Mouse (Mus musculus) granulocyte monocyte progenitor cell, adult 5-6 weeks (primary cell): ENCODE results near the gene Nfic. TPM values are rescaled to one million over a fixed set of nuclear protein-coding genes. Genes with fewer than 3 reads are reported as not detected.

Source experiments
- ATAC-seq: replicated peaks from 2 replicates; pipeline ENCODE4 v1.8.0; 2016; ENCODE audit warnings: mild to moderate bottlenecking, moderate TSS enrichment, inconsistent platforms; ENCODE audit not compliant: poor library complexity, severe bottlenecking
- total RNA-seq, 2 experiments: library from RNA; stranded (forward) in 1 of 2; stranded (reverse) in 1 of 2; fragments of 200-712, 200-1000 nt in 1 of 2; fragments of >200 nt in 1 of 2; fragmentation: Nextera tagmentation in 1 of 2; gene quantifications; 2 replicates each; pipeline ENCODE4 v1.2.3; 2014 to 2017

Nfic gene
- total RNA-seq, 2 experiments from 2014 or later = 5.3 to 39.6 TPM

GRCm38 (mm10) chr10:81432169-81432867 lies 23.1 kb downstream of the Nfic start:
- no peak for ATAC-seq

DNA sequence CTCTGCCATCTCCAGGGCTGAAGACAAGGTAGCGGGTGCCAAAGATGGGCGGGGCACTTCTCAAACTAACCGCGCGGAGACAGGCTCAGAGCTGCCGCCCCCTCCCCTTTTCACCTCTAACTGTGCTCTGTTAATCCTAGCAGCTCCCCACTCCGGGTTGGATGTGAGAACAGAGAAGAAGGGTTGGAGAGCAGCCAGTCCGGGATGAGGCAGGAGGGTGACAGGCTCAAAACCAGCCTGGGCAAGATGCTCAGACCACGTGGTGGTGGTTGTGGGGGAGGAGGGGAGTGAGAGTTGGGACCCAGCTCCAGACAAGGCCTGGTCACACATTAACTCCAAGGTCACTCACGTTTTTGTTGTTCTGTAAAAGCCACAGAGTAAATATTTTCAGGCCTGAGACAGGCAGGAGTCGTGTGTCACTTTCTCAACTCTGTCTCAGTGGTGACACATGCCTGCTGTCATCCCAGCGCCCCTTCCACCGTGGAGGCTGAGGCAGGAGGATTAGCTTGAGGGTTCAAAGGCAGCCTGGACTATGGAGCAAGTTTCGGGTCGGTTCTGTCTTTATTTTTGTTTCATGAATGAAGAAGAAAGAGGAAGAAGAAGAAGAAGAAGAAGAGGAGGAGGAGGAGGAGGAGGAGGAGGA lies 23.8 kb downstream of the Nfic start:
- no peak for ATAC-seq

DNA sequence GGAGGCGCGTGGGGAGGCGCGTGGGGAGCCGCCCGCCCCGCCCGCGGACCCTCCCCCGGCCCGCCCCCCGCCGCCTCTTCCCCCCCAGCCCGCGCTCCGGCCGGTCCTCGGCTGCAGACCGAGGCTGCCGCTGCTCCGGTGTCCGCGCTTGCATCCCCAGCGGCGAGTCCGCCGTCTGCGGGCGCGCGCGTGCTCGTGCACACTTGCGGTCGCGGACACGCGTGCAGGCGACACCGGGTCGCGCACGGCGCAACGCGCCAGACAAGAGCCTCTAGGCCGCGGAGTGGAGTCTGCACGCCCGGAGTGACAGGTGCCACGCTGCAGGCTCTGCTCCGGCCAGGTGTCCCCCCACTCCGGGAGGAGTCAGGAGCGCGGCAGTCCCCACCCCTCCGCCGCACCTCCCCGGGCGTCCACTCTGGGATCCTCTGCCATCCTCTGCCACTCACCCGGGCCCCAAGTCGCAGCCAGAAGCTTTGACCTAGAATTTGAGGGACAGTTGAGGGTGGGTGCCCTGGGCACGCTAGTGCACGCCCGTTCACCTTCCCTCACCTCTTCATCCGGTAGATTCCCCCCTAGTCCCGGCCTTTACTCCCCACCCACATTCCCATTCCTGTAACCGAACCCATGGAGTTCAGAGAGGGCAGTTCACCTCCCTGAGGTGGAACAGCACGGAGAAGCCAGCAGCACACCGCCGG lies 24.5 kb downstream of the Nfic start:
- ATAC-seq = no peak

DNA sequence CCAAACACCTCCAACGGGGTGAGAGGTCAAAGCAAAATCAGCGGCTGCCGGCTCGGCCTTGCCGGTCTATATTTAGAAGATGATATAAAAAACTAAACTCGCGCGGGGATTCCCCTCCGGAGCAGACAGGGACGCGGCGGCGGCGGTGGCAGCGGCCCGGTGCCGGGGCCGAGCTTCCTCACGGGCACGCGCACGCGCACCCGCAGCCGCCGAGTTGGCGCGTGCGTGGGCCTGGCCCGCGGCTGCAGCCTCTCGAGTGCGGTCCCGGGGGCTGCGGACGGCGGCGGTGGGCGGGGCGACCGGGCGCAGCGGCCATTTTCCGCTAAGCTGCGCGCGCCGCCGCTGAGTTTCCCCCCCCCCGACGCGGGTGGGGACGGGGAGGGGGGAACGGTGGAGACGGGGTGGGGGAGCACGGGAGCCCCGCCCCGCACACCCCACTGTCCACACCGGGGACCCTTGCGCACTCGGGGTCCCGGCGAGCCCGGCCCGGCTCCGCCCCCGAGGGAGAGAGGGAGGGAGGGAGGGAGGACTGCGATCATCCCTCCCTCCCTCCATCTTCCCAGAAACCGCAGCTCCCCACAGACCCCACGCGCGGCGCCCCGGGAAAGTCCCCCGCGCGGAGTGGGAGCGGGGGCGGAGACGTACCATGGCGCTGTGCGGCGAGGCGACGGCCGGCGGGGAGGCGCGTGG lies 25.1 kb downstream of the Nfic start:
- ATAC-seq = peak; percentile 3; the same call in 1 of the 2 replicates

- peak; percentile 40 for ATAC-seq
Measured at GRCm38 (mm10) chr10:81429605-81430061, 25.8 kb downstream of the Nfic start.

DNA sequence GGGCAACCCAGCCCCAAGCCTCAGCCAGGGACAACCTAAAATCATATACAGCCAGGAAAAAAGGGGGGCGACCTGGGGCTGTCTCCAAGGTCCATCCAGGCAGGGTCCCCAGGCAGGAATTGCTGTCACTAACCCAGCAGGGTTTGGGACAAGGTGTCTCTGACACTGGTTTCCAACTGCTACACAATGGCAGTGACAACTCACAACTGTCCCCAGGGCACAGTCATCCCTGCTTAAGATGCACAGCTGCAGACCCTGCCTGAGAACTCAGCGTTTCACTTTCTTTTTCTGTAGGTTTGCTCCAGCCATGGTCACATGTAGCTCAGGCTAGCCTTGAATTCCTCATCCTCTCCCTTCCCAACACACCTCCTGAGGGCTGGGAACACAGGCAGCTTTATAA lies 26.3 kb downstream of the Nfic start:
- no peak for ATAC-seq

DNA sequence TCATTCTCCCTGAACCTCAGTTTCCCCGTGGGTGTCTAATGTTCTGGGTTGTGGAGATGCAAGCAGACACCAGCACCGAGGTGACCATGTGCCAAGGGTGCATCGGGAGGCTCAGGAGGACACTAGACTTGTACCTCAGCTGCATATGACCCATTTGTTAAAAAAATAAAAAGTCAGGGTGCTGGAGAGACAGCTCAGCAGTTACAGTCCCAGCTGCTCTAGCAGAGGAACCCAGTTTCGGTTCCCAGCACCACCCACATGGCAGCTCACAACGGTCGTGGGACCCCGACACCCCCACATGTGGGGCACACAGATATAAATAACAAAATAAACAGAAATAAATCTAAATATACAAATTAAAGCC lies 26.9 kb downstream of the Nfic start:
- no peak for ATAC-seq

DNA sequence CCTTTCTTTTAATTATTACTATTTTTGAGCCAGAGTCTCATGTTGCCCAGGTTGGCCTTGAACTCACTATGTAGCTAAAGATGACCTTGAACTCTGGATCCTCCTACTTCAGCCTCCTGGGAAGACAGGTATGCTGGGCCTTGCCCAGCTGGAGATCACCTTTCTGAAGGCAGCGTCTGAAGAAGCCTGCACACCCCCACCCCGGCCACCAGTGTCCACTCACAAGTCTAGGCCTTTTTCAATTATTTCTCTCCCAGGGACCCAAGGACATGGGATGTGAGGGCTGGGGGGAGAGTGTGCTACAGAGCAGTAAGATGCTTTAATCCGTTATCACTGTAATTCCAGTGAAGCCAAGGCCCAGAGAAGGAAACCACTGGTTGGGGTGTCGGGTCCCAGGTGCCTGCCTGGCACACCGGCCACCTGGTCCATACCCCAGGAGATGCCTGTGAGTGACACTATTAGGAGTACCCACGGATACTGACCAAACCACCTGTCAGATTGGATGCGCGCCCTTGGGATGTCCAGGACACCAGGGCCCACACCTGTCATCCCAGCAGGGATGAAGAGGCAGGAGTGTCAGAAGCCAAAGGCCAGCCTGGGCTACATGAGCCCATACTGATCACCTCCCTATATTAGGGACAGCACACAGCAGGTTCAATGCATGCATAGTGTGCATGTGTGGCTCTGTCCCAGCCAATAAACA lies 27.5 kb downstream of the Nfic start:
- ATAC-seq = no peak

- ATAC-seq = no peak
Measured at GRCm38 (mm10) chr10:81427327-81427726, 28.1 kb downstream of the Nfic start.

DNA sequence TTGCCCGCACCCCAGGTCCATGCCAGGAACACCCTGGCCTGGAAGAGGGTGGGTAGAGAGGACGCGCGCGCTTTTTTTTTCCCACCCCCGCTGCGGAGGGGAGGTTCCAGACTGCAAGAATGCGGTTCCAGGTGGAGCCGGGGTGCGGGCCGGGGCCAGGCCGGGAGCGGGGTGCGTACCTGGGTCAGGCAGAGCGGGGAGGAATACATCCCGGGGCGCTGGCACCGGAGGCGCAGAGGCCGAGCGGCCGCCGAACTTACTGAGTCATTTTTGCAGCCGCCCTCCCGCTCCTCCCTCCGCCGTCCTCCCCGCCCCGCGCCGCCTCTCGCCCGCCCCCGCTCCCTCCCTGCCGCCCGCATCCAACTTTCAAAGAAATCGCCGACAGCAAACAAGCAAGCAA lies 28.5 kb downstream of the Nfic start:
- ATAC-seq = no peak

GRCm38 (mm10) chr10:81426081-81426671 lies 29.3 kb downstream of the Nfic start:
- ATAC-seq = no peak

- ATAC-seq = no peak
Measured at GRCm38 (mm10) chr10:81425236-81425850, 30.1 kb downstream of the Nfic start.

GRCm38 (mm10) chr10:81424246-81425051 lies 31.0 kb downstream of the Nfic start:
- ATAC-seq = peak; percentile 9; the same call in 1 of the 2 replicates

- no peak for ATAC-seq
Measured at GRCm38 (mm10) chr10:81423476-81424245, 31.8 kb downstream of the Nfic start.

DNA sequence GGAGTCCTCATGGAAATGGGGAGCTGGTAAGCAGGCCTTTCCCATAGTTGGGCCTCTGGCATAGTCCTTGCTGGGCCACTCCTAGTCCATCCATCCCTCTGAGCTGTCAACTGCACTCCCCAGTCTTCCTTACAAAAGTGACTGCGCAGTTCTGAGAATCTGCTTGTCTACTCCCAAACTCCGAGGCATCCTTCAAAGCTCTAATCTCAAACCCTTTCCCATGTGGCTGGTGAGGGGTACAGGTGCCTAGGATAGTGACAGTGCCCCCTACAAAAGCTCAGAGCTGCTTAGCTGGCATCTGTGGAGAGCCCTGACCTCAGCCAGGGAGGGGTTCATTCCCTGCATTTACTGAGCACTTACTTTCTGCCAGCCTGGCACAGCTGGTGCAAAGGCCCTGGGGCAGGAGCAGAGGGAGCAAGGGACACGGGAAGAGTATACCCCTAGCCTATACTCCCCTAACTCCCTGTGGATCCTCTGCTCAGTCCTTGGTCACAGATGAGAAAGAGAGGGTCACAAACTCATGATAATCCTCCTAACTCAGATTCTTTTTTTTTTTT lies 32.7 kb downstream of the Nfic start:
- ATAC-seq = no peak

- no peak for ATAC-seq
Measured at GRCm38 (mm10) chr10:81422191-81422590, 33.2 kb downstream of the Nfic start.

GRCm38 (mm10) chr10:81421797-81422100 lies 33.7 kb downstream of the Nfic start:
- ATAC-seq = no peak
